Mouse (Mus musculus) liver, adult 2 months (tissue): ENCODE data around the gene Suco.

Experiments used
- CTCF ChIP-seq: fragments of 200-500 bp; IDR thresholded peaks from 2 replicates; pipeline ENCODE4 v1.5.1; 2011; ENCODE audit warnings: low read depth, low read length, control low read depth
- POLR2A ChIP-seq: fragments of 200-500 bp; IDR thresholded peaks from 2 replicates; pipeline ENCODE4 v1.6.1; 2011; ENCODE audit warnings: low read length, control low read depth; ENCODE audit not compliant: insufficient read depth; ENCODE audit errors: extremely low read depth

DNA sequence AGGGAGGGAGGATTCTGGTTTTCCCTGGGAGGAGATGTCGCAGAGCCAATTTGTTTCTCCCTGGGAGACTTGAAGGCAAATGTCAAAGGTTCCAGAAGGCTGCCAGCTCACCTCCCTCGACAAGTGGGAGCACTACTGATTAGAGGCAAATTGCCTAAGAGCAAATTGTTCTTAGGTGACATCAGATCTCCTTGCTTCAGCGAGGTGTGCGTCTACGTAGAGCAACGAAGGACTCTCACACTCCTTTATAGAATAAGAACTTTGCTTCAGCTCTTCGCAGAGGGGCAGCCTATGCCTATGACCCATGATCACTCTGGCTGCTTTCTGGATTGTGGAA lies 37.1 kb upstream of the Suco start:
- no peak for TF ChIP-seq CTCF
- no peak for TF ChIP-seq POLR2A
